Mouse (Mus musculus) CH12.LX (cell line): ENCODE data around the gene Brpf1. TPM values are rescaled to one million over a fixed set of nuclear protein-coding genes. Genes with fewer than 3 reads are reported as not detected.

Experiments
- DNase-seq: peaks from one replicate; pipeline ENCODE4 v3.0.0-alpha.2; 2013; ENCODE audit errors: extremely low read depth
- H3K27ac ChIP-seq: 2 replicates; pipeline ENCODE4 v1.5.1; 2012; ENCODE audit warnings: low read depth, mild to moderate bottlenecking, control low read depth, moderate library complexity; ENCODE audit not compliant: insufficient read depth
- H3K27me3 ChIP-seq: replicated peaks from 2 replicates; pipeline ENCODE3; 2012; ENCODE audit warnings: inconsistent platforms
- H3K36me3 ChIP-seq, 2 experiments: replicated peaks in 1 of 2; 2 replicates each; pipeline versions ENCODE3 to v1.6.1; 2012; ENCODE audit warnings: inconsistent platforms in 1 of 2, low read length in 1 of 2, mild to moderate bottlenecking in 1 of 2, mixed read lengths in 1 of 2, moderate library complexity in 1 of 2; ENCODE audit not compliant: control insufficient read depth in 1 of 2, insufficient read depth in 1 of 2
- H3K4me1 ChIP-seq, 2 experiments: 2 replicates each; pipeline ENCODE4 v1.6.1; 2012; ENCODE audit warnings: inconsistent platforms in 1 of 2, moderate library complexity in 1 of 2; ENCODE audit not compliant: insufficient read depth in 2 of 2, control insufficient read depth in 1 of 2
- H3K4me2 ChIP-seq: 2 replicates; pipeline ENCODE4 v1.6.1; 2012; ENCODE audit warnings: low read depth, mild to moderate bottlenecking, control low read depth; ENCODE audit not compliant: poor library complexity, insufficient read depth, severe bottlenecking
- H3K4me3 ChIP-seq, 3 experiments: fragments of 150-350 bp in 1 of 3; sonication (generic) in 1 of 3; replicated peaks in 1 of 3; 2 replicates each; pipeline versions ENCODE3 to v1.5.1; 2011 to 2012; ENCODE audit warnings: low read depth in 2 of 3, low read length in 2 of 3, mild to moderate bottlenecking in 2 of 3, moderate library complexity in 2 of 3, control low read depth in 1 of 3, improper control_type of control experiment in 1 of 3, inconsistent platforms in 1 of 3, mixed read lengths in 1 of 3; ENCODE audit not compliant: poor library complexity in 1 of 3
- H3K79me2 ChIP-seq: replicated peaks from 2 replicates; pipeline ENCODE4 v1.6.1; 2012; ENCODE audit warnings: mild to moderate bottlenecking, moderate library complexity; ENCODE audit not compliant: control insufficient read depth, poor library complexity, insufficient read depth, severe bottlenecking; ENCODE audit errors: extremely low read depth
- H3K9ac ChIP-seq: 2 replicates; pipeline ENCODE4 v1.6.1; 2012; ENCODE audit warnings: low read depth, mild to moderate bottlenecking, control low read depth, moderate library complexity; ENCODE audit not compliant: insufficient read depth
- H3K9me3 ChIP-seq: replicated peaks from 2 replicates; pipeline ENCODE3; 2012; ENCODE audit warnings: low read length, inconsistent platforms, mixed read lengths
- BHLHE40 ChIP-seq: IDR thresholded peaks from 2 replicates; pipeline ENCODE4 v1.6.1; 2011; ENCODE audit warnings: mild to moderate bottlenecking, low read depth, low read length, improper control_type of control experiment
- CHD1 ChIP-seq: IDR thresholded peaks from 2 replicates; pipeline ENCODE4 v1.6.1; 2012; ENCODE audit warnings: low read depth, low read length, improper control_type of control experiment, inconsistent platforms
- CHD2 ChIP-seq: IDR thresholded peaks from 2 replicates; pipeline ENCODE4 v1.6.1; 2011; ENCODE audit warnings: low read length, improper control_type of control experiment
- CTCF ChIP-seq, 2 experiments: IDR thresholded peaks in 1 of 2; conservative IDR thresholded peaks in 1 of 2; 2 replicates each; pipeline ENCODE4 v1.5.1; 2011 to 2012; ENCODE audit warnings: low read depth in 2 of 2, low read length in 2 of 2, improper control_type of control experiment in 1 of 2, inconsistent platforms in 1 of 2, mild to moderate bottlenecking in 1 of 2, moderate library complexity in 1 of 2
- E2F4 ChIP-seq: IDR thresholded peaks from 2 replicates; pipeline ENCODE4 v1.6.1; 2011; ENCODE audit warnings: low read depth, low read length, improper control_type of control experiment; ENCODE audit not compliant: insufficient replicate concordance
- ELF1 ChIP-seq: IDR thresholded peaks from 2 replicates; pipeline ENCODE4 v1.6.1; 2014; ENCODE audit warnings: low read depth, mild to moderate bottlenecking, inconsistent platforms, low read length, improper control_type of control experiment
- EP300 ChIP-seq: IDR thresholded peaks from 2 replicates; pipeline ENCODE4 v1.6.1; 2011; ENCODE audit warnings: low read length, improper control_type of control experiment
- ETS1 ChIP-seq: conservative IDR thresholded peaks from 2 replicates; pipeline ENCODE4 v1.6.1; 2012; ENCODE audit warnings: low read depth, mild to moderate bottlenecking, inconsistent platforms, low read length, improper control_type of control experiment, moderate library complexity
- GABPA ChIP-seq: IDR thresholded peaks from 2 replicates; pipeline ENCODE4 v1.6.1; 2012; ENCODE audit warnings: low read depth, low read length, improper control_type of control experiment, inconsistent platforms; ENCODE audit not compliant: insufficient replicate concordance
- HCFC1 ChIP-seq: IDR thresholded peaks from 2 replicates; pipeline ENCODE4 v1.6.1; 2012; ENCODE audit warnings: low read depth, mild to moderate bottlenecking, inconsistent platforms, low read length, improper control_type of control experiment
- IRF4 ChIP-seq: IDR thresholded peaks from 2 replicates; pipeline ENCODE4 v1.6.1; 2014; ENCODE audit warnings: low read depth, mild to moderate bottlenecking, inconsistent platforms, low read length, improper control_type of control experiment
- JUN ChIP-seq: IDR thresholded peaks from 2 replicates; pipeline ENCODE4 v1.6.1; 2011; ENCODE audit warnings: low read depth, mild to moderate bottlenecking, low read length, improper control_type of control experiment, moderate library complexity; ENCODE audit not compliant: insufficient read depth
- JUND ChIP-seq: conservative IDR thresholded peaks from 2 replicates; pipeline ENCODE4 v1.6.1; 2011; ENCODE audit warnings: low read depth, low read length, improper control_type of control experiment
- KAT2A ChIP-seq: IDR thresholded peaks from 2 replicates; pipeline ENCODE4 v1.6.1; 2012; ENCODE audit warnings: low read length, improper control_type of control experiment, inconsistent platforms; ENCODE audit not compliant: insufficient replicate concordance
- MAFK ChIP-seq: IDR thresholded peaks from 2 replicates; pipeline ENCODE4 v1.6.1; 2011; ENCODE audit warnings: low read length, improper control_type of control experiment; ENCODE audit not compliant: insufficient replicate concordance
- MAX ChIP-seq: IDR thresholded peaks from 2 replicates; pipeline ENCODE4 v1.6.1; 2011; ENCODE audit warnings: low read length, improper control_type of control experiment
- MAZ ChIP-seq: IDR thresholded peaks from 2 replicates; pipeline ENCODE4 v1.6.1; 2012; ENCODE audit warnings: low read depth, mild to moderate bottlenecking, inconsistent platforms, low read length, improper control_type of control experiment, moderate library complexity
- MEF2A ChIP-seq: IDR thresholded peaks from 2 replicates; pipeline ENCODE4 v1.6.1; 2014; ENCODE audit warnings: low read depth, mild to moderate bottlenecking, inconsistent platforms, low read length, improper control_type of control experiment, borderline replicate concordance
- MXI1 ChIP-seq: IDR thresholded peaks from 2 replicates; pipeline ENCODE4 v1.6.1; 2011; ENCODE audit warnings: mild to moderate bottlenecking, low read depth, low read length, improper control_type of control experiment
- MYC ChIP-seq: IDR thresholded peaks from 2 replicates; pipeline ENCODE4 v1.6.1; 2011; ENCODE audit warnings: low read depth, mild to moderate bottlenecking, improper control_type of control experiment, low read length
- NELFE ChIP-seq: IDR thresholded peaks from 2 replicates; pipeline ENCODE4 v1.6.1; 2011; ENCODE audit warnings: low read depth, low read length, improper control_type of control experiment
- NRF1 ChIP-seq: IDR thresholded peaks from 2 replicates; pipeline ENCODE4 v1.6.1; 2014; ENCODE audit warnings: low read depth, mild to moderate bottlenecking, inconsistent platforms, low read length, improper control_type of control experiment, moderate library complexity
- PAX5 ChIP-seq: IDR thresholded peaks from 2 replicates; pipeline ENCODE4 v1.6.1; 2012; ENCODE audit warnings: low read length, inconsistent platforms, mixed read lengths
- POLR2A ChIP-seq: IDR thresholded peaks from 2 replicates; pipeline ENCODE4 v1.6.1; 2011; ENCODE audit warnings: low read depth, mild to moderate bottlenecking, improper control_type of control experiment, low read length
- POLR2AphosphoS2 ChIP-seq: IDR thresholded peaks from 2 replicates; pipeline ENCODE4 v1.6.1; 2011; ENCODE audit warnings: low read depth, low read length, improper control_type of control experiment
- RAD21 ChIP-seq: IDR thresholded peaks from 2 replicates; pipeline ENCODE4 v1.6.1; 2011; ENCODE audit warnings: low read depth, mild to moderate bottlenecking, low read length, improper control_type of control experiment, moderate library complexity
- RCOR1 ChIP-seq: conservative IDR thresholded peaks from 2 replicates; pipeline ENCODE4 v1.6.1; 2012; ENCODE audit warnings: low read depth, mild to moderate bottlenecking, inconsistent platforms, low read length, improper control_type of control experiment
- SIN3A ChIP-seq: IDR thresholded peaks from 2 replicates; pipeline ENCODE4 v1.6.1; 2012; ENCODE audit warnings: low read length, improper control_type of control experiment, inconsistent platforms
- SMC3 ChIP-seq: IDR thresholded peaks from 2 replicates; pipeline ENCODE4 v1.6.1; 2011; ENCODE audit warnings: low read depth, low read length, improper control_type of control experiment
- TBP ChIP-seq: conservative IDR thresholded peaks from 2 replicates; pipeline ENCODE4 v1.6.1; 2011; ENCODE audit warnings: low read depth, low read length, improper control_type of control experiment
- TCF12 ChIP-seq: IDR thresholded peaks from 2 replicates; pipeline ENCODE4 v1.6.1; 2014; ENCODE audit warnings: low read depth, mild to moderate bottlenecking, inconsistent platforms, low read length, improper control_type of control experiment
- UBTF ChIP-seq: IDR thresholded peaks from 2 replicates; pipeline ENCODE4 v1.6.1; 2012; ENCODE audit warnings: low read depth, mild to moderate bottlenecking, inconsistent platforms, low read length, improper control_type of control experiment, moderate library complexity
- USF1 ChIP-seq: IDR thresholded peaks from 2 replicates; pipeline ENCODE4 v1.6.1; 2014; ENCODE audit warnings: low read depth, mild to moderate bottlenecking, inconsistent platforms, low read length, improper control_type of control experiment
- USF2 ChIP-seq: conservative IDR thresholded peaks from 2 replicates; pipeline ENCODE4 v1.6.1; 2011; ENCODE audit warnings: low read depth, low read length, improper control_type of control experiment
- ZC3H11A ChIP-seq: IDR thresholded peaks from 2 replicates; pipeline ENCODE4 v1.6.1; 2012; ENCODE audit warnings: low read depth, mild to moderate bottlenecking, inconsistent platforms, low read length, improper control_type of control experiment
- ZKSCAN1 ChIP-seq: IDR thresholded peaks from 2 replicates; pipeline ENCODE4 v1.6.1; 2012; ENCODE audit warnings: low read depth, inconsistent platforms, low read length, improper control_type of control experiment, borderline replicate concordance
- ZMIZ1 ChIP-seq: IDR thresholded peaks from 2 replicates; pipeline ENCODE4 v1.6.1; 2012; ENCODE audit warnings: low read depth, mild to moderate bottlenecking, inconsistent platforms, low read length, improper control_type of control experiment
- ZNF384 ChIP-seq: IDR thresholded peaks from 2 replicates; pipeline ENCODE4 v1.6.1; 2012; ENCODE audit warnings: low read depth, low read length, improper control_type of control experiment, inconsistent platforms
- dilution Hi-C: fragments of 300-500 bp; cut with MboI; formaldehyde crosslinking; loops from 2 replicates; pipeline ENCODE4 v1.14.3; 2020; ENCODE audit warnings: low sequenced_read_pairs; ENCODE audit not compliant: extremely low pct_unique_long_range_greater_than_20kb, extremely low pct_ligation_motif_present
- in situ Hi-C: fragments of 300-500 bp; cut with MboI; formaldehyde crosslinking; loops from 3 replicates; pipeline ENCODE4 v1.14.3; 2019; ENCODE audit warnings: low sequenced_read_pairs, low pct_ligation_motif_present, low pct_unique_long_range_greater_than_20kb, mixed read lengths
- polyA plus RNA-seq: library from polyadenylated mRNA; unstranded; fragments of >175 nt; gene quantifications from 2 replicates; pipeline ENCODE4 v1.2.1, GENCODE M21; 2012; ENCODE audit warnings: low read depth; ENCODE audit not compliant: insufficient read length
- total RNA-seq, 2 experiments: library from RNA; depleted of rRNA; stranded (reverse); fragments of 300-350 nt in 1 of 2; fragments of >200 nt in 1 of 2; gene quantifications; 2 replicates each; pipeline ENCODE4 v1.2.3; 2012 to 2014

The Brpf1 gene
- total and polyA plus RNA-seq, 3 experiments, result 13.7 to 28.1 (median 24.5) TPM

GRCm38 (mm10) chr6:113306322-113306985 is 483 bp upstream of the Brpf1 start:
- dilution Hi-C loops, result no loop called here
- H3K27me3 ChIP-seq, result no peaks in the 10 kb centered on the region
- peaks cover 13 to 21% of the 10 kb centered on the region in 2 experiments for H3K36me3 ChIP-seq
- peak overlapping the region; percentile 95 for H3K4me2 ChIP-seq
- no peak; the same call in 1 of the 2 replicates for TF ChIP-seq E2F4
- peak; percentile 46; the same call in 1 of the 2 replicates for TF ChIP-seq SIN3A
- TF ChIP-seq ELF1, result peak; percentile 84
- TF ChIP-seq TBP, result peak; percentile 67; the same call in 1 of the 2 replicates
- TF ChIP-seq GABPA, result no peak
- TF ChIP-seq NRF1, result no peak; the same call in 1 of the 2 replicates
- TF ChIP-seq TCF12, result peak; percentile 30; the same call in 1 of the 2 replicates
- peak; percentile 16; the same call in 1 of the 2 replicates for TF ChIP-seq MXI1
- no peak for TF ChIP-seq CTCF (conservative IDR thresholded peaks at IDR 0.05 in 1 of 2, IDR thresholded peaks at IDR 0.05 in 1 of 2; ENCODE audit: low read depth in 2 of 2, low read length in 2 of 2)
- no peak for TF ChIP-seq ZKSCAN1
- TF ChIP-seq ZC3H11A, result no peak
- TF ChIP-seq ZNF384, result no peak
- no peak for TF ChIP-seq PAX5
- TF ChIP-seq BHLHE40, result 0 out of 2 replicates have a peak, but pooled peaks have one; percentile 19
- no peak for TF ChIP-seq UBTF
- TF ChIP-seq MEF2A, result no peak
- peak; percentile 47; the same call in 1 of the 2 replicates for TF ChIP-seq MYC
- no peak for TF ChIP-seq RAD21
- 0 out of 2 replicates have a peak, but pooled peaks have one; percentile 14 for TF ChIP-seq ETS1
- peak; percentile 62 for TF ChIP-seq POLR2A
- TF ChIP-seq SMC3, result no peak
- peak; percentile 68 for TF ChIP-seq ZMIZ1
- no peak for TF ChIP-seq USF1
- TF ChIP-seq POLR2AphosphoS2, result no peak
- peak; percentile 92 for TF ChIP-seq CHD2
- TF ChIP-seq NELFE, result peak; percentile 29
- TF ChIP-seq JUN, result no peak
- TF ChIP-seq IRF4, result no peak; the same call in 1 of the 2 replicates
- TF ChIP-seq MAZ, result peak; percentile 84
- no peak for TF ChIP-seq HCFC1
- TF ChIP-seq MAX, result no peak; the same call in 1 of the 2 replicates
- no peak for TF ChIP-seq JUND
- TF ChIP-seq CHD1, result no peak
- TF ChIP-seq USF2, result no peak
- TF ChIP-seq RCOR1, result no peak
- TF ChIP-seq KAT2A, result no peak
- TF ChIP-seq EP300, result no peak
- no peak for TF ChIP-seq MAFK
- H3K79me2 ChIP-seq, result peaks cover 36% of the 10 kb centered on the region
- DNase-seq, result peak; percentile 99
- no peaks in the 10 kb centered on the region for H3K9me3 ChIP-seq
- H3K27ac ChIP-seq, result peak overlapping the region; percentile 77
- peaks cover 10 to 37% of the 10 kb centered on the region in 2 experiments for H3K4me1 ChIP-seq
- H3K9ac ChIP-seq, result peak overlapping the region; percentile 90
- peak overlapping the region; percentile 91 to 98 (median 97) for H3K4me3 ChIP-seq
- in situ Hi-C loops, result loop anchor here (10.0 to 25.0 kb wide), 2 partner anchors 262 to 594 kb away; partner anchors contain the start of gene Thumpd3
